ENCODE assay signal across 8 mouse cellular contexts in genomic region chr1:67640353-67640752, GRCm38 (mm10).
DNase-seq lines count a peak whose midpoint lies in the region; ATAC-seq and TF ChIP-seq lines count a peak whose summit lies in the region.

No protein-coding gene starts in this region.

- peak; percentile 34 to 80 for DNase-seq in cerebellum, postnatal 10 days
- DNase-seq in cerebellum, postnatal 4 days (ENCODE audit: low spot score in 2 of 2) = no peak
- DNase-seq in lung, adult 2 months = no peak
- DNase-seq in lung, adult 18-20 months = no peak
- DNase-seq in midbrain, postnatal 0 days (ENCODE audit: low spot score) = peak; percentile 84
- DNase-seq in layer of hippocampus, postnatal 10 days (ENCODE audit: low spot score in 2 of 2) = no peak

- no peak overlapping the region for H3K9ac ChIP-seq in midbrain, postnatal 0 days (replicated peaks; ENCODE audit: low read length, poor library complexity, severe bottlenecking)

- H3K27ac ChIP-seq in midbrain, postnatal 0 days (ENCODE audit: low read depth, low read length) = no peak overlapping the region

- TF ChIP-seq POLR2A in lung, adult 2 months (IDR thresholded peaks at IDR 0.05; ENCODE audit: borderline replicate concordance, extremely low read depth, low read depth, low read length) = no peak

- peak; percentile 39; the same call in 1 of the 2 replicates for TF ChIP-seq CTCF in lung, adult 2 months (IDR thresholded peaks at IDR 0.05; ENCODE audit: insufficient read depth, low read length)
- TF ChIP-seq CTCF in midbrain, postnatal 0 days (IDR thresholded peaks at IDR 0.05) = peak; percentile 86

- peak; percentile 56; the same call in 1 of the 2 replicates for ATAC-seq in granulocyte monocyte progenitor cell, adult 5-6 weeks (replicated peaks; ENCODE audit: poor library complexity, severe bottlenecking)
- no peak for ATAC-seq in midbrain, postnatal 0 days (ENCODE audit: low FRiP score)
- ATAC-seq in inflammation-experienced regulatory T-cells, adult 6 months = no peak

- no peaks in the 10 kb centered on the region for H3K36me3 ChIP-seq in midbrain, postnatal 0 days (ENCODE audit: insufficient read depth, low read length)

- H3K27me3 ChIP-seq in midbrain, postnatal 0 days (ENCODE audit: insufficient read depth, low read length) = no peaks in the 10 kb centered on the region

- H3K4me3 ChIP-seq in lung, adult 2 months (replicated peaks; ENCODE audit: extremely low read depth, low read depth, low read length) = no peak overlapping the region
- H3K4me3 ChIP-seq in midbrain, postnatal 0 days (ENCODE audit: low read depth, low read length) = no peak overlapping the region

- H3K9me3 ChIP-seq in midbrain, postnatal 0 days (ENCODE audit: low read length) = no peaks in the 10 kb centered on the region

- no peaks in the 10 kb centered on the region for H3K4me1 ChIP-seq in lung, adult 2 months (ENCODE audit: control insufficient read depth, insufficient read depth, low read length)
- no peaks in the 10 kb centered on the region for H3K4me1 ChIP-seq in midbrain, postnatal 0 days (ENCODE audit: insufficient read depth, low read length)

- no peak overlapping the region for H3K4me2 ChIP-seq in midbrain, postnatal 0 days (ENCODE audit: low read depth, low read length, poor library complexity, severe bottlenecking)

- WGBS in lung, adult 2 months = 11% methylated on average over 9 of the region's 9 CpGs
- WGBS in midbrain, postnatal 0 days = 16% methylated on average over 9 of the region's 9 CpGs

Comparison
In these comparisons a context has a peak if more than half of its experiments do, and no peak if none do; other contexts are left out.
1. DNase-seq: peak in cerebellum, postnatal 10 days (2 of 2) and midbrain, postnatal 0 days (single experiment); none in cerebellum, postnatal 4 days (0 of 2), lung, adult 2 months (single experiment), lung, adult 18-20 months (0 of 2) and layer of hippocampus, postnatal 10 days (0 of 2).